22 mouse cellular contexts compared by ENCODE assay signal in genomic region chr15:78576284-78576810, GRCm38 (mm10). TPM values are rescaled to one million over a fixed set of nuclear protein-coding genes. Genes with fewer than 3 reads are reported as not detected.
DNase-seq lines count a peak whose midpoint lies in the region; ATAC-seq lines count a peak whose summit lies in the region.
"Had no signal": no experiment of that assay in that cellular context is flagged by ENCODE, and none has a peak within 500 bp of the region (broad histone marks: within the 10 kb centered on the region; RNA-seq: fewer than 3 reads in every experiment).

No protein-coding gene starts in this region.

- DNase-seq in CD4-positive helper T cell, adult 2 months (ENCODE audit: low read depth, low spot score) = peak; percentile 80
- DNase-seq in R1 (ENCODE audit: low read depth, low spot score) = peak; percentile 49
- peak; percentile 78 for DNase-seq in induced T-regulatory cell, adult 2 months (ENCODE audit: low read depth)
- no peak for DNase-seq in kidney, postnatal 14 days
- no peak for DNase-seq in adrenal gland, postnatal 10 days
- DNase-seq: adrenal gland, adult 8-10 months; cerebellum, adult 11 months; cerebellum, adult 8-10 months; cerebellum, postnatal 14 days; embryo, embryonic 11 days; gastrocnemius, postnatal 10 days; heart, adult 2 months; heart, postnatal 14 days; kidney, adult 11 months had no signal

- peak; percentile 42 for ATAC-seq in CD4-positive, CD25-positive, alpha-beta regulatory T cell, adult 4 months
- ATAC-seq in megakaryocyte, adult 5-6 weeks (ENCODE audit: poor library complexity, severe bottlenecking) = no peak
- ATAC-seq: forebrain, embryonic 16.5 days had no signal

RNA-seq across cellular contexts. Expression of gene Rac2, which starts 3.8 kb away (rescaled TPM):
- polyA plus RNA-seq in CD4-positive, CD25-positive, alpha-beta regulatory T cell, adult 4 months (2017; shearing (Covaris generic)) = 1,000 to 10,000 TPM; 2,983 to 4,093 TPM
- total RNA-seq in megakaryocyte, adult 5-6 weeks (2015) = 581 and 637 TPM in 2 replicates
- 416 and 453 TPM in 2 replicates for total RNA-seq in megakaryocyte, adult 5-6 weeks (2017)
- total RNA-seq in adrenal gland, postnatal 10 days (2021) = 10 to 100 TPM; 21.3 to 27.1 TPM

RNA-seq across cellular contexts. Expression of gene Cyth4, which starts 20.5 kb away (rescaled TPM):
- polyA plus RNA-seq in CD4-positive, CD25-positive, alpha-beta regulatory T cell, adult 4 months (2017; shearing (Covaris generic)) = 100 to 1,000 TPM; 299 to 603 TPM
- 137 and 141 TPM in 2 replicates for total RNA-seq in megakaryocyte, adult 5-6 weeks (2015)
- total RNA-seq in megakaryocyte, adult 5-6 weeks (2017) = 263 and 285 TPM in 2 replicates
- 1 to 10 TPM; 7.0 to 9.9 TPM for total RNA-seq in adrenal gland, postnatal 10 days (2021)

RNA-seq across cellular contexts. Expression of gene Sstr3, which starts 31.9 kb away (rescaled TPM):
- polyA plus RNA-seq in CD4-positive, CD25-positive, alpha-beta regulatory T cell, adult 4 months (2017; shearing (Covaris generic)) = not detected
- 0.02 TPM in 1 of 2 replicates, not detected in the other for total RNA-seq in megakaryocyte, adult 5-6 weeks (2015)
- not detected in 2 replicates for total RNA-seq in megakaryocyte, adult 5-6 weeks (2017)
- total RNA-seq in adrenal gland, postnatal 10 days (2021) = under 1 TPM; 0.39 to 0.42 TPM
- total RNA-seq: CH12.LX; common myeloid progenitor, adult 5-6 weeks; heart, adult 2 months; heart, postnatal 14 days had no signal
- polyA plus RNA-seq: embryonic facial prominence, embryonic 12.5 days; G1E; gonadal fat pad, adult 2 months; heart, adult 2 months had no signal

RNA-seq across cellular contexts. Expression of gene C1qtnf6, which starts 45.1 kb away (rescaled TPM):
- 10 to 100 TPM; 10.2 to 14.3 TPM for polyA plus RNA-seq in CD4-positive, CD25-positive, alpha-beta regulatory T cell, adult 4 months (2017; shearing (Covaris generic))
- total RNA-seq in megakaryocyte, adult 5-6 weeks (2015) = 2.4 and 2.7 TPM in 2 replicates
- 0.89 TPM in 1 of 2 replicates, not detected in the other for total RNA-seq in megakaryocyte, adult 5-6 weeks (2017)
- total RNA-seq in adrenal gland, postnatal 10 days (2021) = 10 to 100 TPM; 58.9 to 63.4 TPM
- polyA plus RNA-seq: G1E had no signal

Comparison
In these comparisons a context has a peak if more than half of its experiments do, and no peak if none do; other contexts are left out.
1. DNase-seq: peak in CD4-positive helper T cell, adult 2 months (single experiment), R1 (single experiment) and induced T-regulatory cell, adult 2 months (single experiment); none in kidney, postnatal 14 days (single experiment) and adrenal gland, postnatal 10 days (single experiment).
2. RNA of gene Rac2, which starts 3.8 kb away (total RNA-seq): 416 to 637 TPM in megakaryocyte, adult 5-6 weeks; 21.3 to 27.1 TPM in adrenal gland, postnatal 10 days; every median in the first group is over 10 times any median in the second.
3. RNA of gene Cyth4, which starts 20.5 kb away (total RNA-seq): 137 to 285 TPM in megakaryocyte, adult 5-6 weeks; 7.0 to 9.9 TPM in adrenal gland, postnatal 10 days; every median in the first group is over 10 times any median in the second.